Mouse (Mus musculus): ENCODE measurements at regions not wholly inside any gene's neighbourhood (a gene's known extent, or its start where the extent isn't known, plus 50 kb on each side); places are given as distances from the start of the nearest gene placed in this dataset.
"Not testable (repeated sequence)": the region's sequence is repeated elsewhere in the genome, so short reads cannot be mapped to it uniquely, and the experiment has no call there.

DNA sequence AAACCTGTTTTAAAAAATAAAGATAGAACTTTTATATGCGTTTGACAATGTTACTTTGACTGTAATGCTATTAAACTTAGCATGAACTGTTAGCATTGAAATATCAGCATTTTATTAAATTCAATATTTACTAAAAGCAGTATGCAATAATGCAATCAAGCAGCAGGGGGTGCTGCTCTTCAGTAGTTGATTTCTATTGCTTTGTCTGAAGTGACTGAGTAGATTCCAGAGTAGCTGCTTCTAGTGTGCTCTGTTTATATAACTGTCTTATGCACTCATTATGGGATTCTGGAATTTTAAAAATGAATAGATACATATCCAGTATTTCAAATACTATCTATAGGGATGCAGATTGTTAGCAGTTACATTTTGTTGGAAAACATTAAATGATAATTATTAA is 146.2 kb downstream of the Gm28710 start:
- DNase-seq, result peak; percentile 12
- intact Hi-C loops (cut with DNase I; ENCODE audit: low total_unique reads), result loop anchor here (5.0 kb wide), 1 partner anchor 824 kb away; no protein-coding TSS in a partner anchor

GRCm38 (mm10) chr5:16947430-16947829 is 155.8 kb downstream of the Gm28710 start:
- intact Hi-C loops (cut with DNase I; ENCODE audit: low total_unique reads), result no loop called here
- no peak for DNase-seq

DNA sequence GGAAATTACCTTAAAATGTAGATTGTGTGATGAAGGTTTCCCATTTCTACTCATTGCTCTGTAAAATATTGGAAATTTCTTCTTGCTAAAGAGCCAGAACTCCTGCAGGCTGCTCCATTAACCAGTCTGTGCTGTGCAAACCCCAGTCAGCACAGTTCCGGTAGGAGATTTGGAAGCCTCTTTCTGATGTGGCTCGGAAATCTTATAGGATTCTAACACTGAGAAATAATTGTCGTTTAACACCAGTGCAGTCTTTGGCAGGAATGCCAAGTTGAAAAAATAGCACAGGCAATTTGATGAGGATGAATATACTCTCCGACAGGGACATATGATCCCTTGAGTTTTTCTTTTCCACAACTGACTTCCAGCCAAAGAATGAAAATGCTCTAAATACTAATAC is 176.1 kb downstream of the Gm28710 start:
- DNase-seq, result no peak
- intact Hi-C loops (cut with DNase I; ENCODE audit: low total_unique reads), result no loop called here

DNA sequence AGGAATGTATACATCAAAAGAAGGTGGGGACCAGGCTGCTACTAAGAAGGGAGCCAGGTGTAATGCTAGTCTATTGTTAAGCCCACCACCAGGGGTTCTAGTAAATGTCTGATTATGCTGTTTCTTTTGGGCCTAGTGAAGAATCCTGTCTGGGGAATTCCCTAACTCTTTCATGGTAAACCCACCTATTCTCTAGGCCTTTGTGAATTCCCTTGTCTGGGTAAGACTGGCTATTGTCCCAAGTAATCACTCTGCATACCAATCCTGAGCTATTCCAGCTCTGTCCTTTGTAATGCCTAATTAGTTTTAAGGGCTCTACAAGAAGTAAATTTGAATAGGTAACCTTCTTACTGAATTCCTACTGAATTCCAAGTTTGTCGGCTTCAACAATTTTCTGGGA is 177.2 kb downstream of the Gm28710 start:
- DNase-seq; intact Hi-C loops (cut with DNase I; ENCODE audit: low total_unique reads): not testable (repeated sequence)

DNA sequence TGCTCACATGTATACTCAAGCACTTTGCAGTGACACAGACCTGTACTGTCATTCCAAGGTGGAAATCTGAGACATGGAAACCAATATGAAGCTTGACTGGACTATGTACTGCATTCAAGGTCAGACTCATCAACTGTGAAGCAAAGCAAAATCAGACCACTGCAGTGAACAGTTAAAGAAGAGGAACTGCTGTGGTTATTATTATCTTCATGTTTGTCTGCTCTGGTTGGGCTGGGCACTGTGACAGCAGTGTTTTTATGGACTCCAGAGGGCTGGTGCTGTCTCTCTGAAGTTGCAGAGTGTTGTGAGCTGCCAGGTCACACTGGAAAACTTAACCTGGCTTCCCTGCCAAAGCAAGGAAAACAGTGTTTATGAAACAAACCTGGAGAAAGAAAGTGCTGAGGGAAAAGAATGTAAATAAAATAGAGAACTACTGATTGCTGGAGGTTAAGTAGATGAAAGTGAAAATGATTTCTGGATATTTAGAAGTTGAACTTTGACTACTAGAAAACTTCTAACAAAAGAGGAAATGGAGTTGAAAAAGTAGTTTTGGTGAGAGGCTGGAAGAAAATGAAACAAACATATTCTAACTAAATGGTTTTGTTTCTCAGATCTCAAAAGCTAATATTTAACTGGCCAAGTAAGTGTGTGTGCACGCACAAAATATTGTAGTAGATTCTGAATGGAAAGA is 181.7 kb downstream of the Gm28710 start:
- intact Hi-C loops (cut with DNase I; ENCODE audit: low total_unique reads), result no loop called here
- DNase-seq, result peak; percentile 25

DNA sequence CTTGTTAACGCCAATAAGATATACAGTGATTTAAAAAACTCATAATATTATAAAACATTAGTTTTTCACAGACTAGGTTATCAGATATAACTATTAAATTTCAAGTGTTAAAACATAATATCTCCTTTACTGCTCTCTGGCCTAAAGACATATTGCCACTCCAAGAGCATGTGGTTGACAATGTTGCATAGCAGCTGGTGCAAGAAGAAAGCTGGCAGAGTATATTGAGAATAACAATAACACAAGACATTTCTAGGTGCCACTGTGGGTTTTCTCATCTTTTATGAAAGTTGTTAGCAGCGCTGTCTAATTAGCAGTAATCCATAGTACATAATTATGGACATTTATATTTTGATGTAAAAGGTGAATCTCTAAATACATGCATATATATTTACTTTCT is 184.4 kb downstream of the Gm28710 start:
- intact Hi-C loops (cut with DNase I; ENCODE audit: low total_unique reads), result no loop called here
- DNase-seq, result no peak

GRCm38 (mm10) chr5:16984877-16985276 is 193.3 kb downstream of the Gm28710 start:
- DNase-seq, result no peak
- intact Hi-C loops (cut with DNase I; ENCODE audit: low total_unique reads), result no loop called here

DNA sequence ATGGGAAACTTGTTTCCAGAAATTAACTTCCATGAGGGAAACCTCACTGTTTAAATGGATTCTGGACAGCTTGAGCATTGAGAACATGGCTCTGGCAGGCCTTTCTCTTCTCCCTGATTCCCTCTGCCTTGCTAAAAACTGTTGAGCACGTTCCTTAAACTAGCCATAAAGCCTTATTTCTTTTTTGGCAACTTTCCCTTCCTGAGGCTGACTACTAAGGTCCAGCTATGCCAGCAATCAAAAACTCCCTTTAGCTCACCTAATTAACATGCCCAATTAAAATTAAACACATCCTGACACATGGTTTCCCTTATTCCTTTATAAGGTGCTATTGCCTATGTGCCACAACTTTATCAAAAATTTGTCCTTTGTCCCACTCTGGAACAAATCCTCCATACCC is 199.9 kb downstream of the Gm28710 start:
- no peak for DNase-seq
- intact Hi-C loops (cut with DNase I; ENCODE audit: low total_unique reads), result no loop called here

GRCm38 (mm10) chr5:16999183-16999582 is 207.6 kb downstream of the Gm28710 start:
- DNase-seq, result no peak
- intact Hi-C loops (cut with DNase I; ENCODE audit: low total_unique reads), result no loop called here

DNA sequence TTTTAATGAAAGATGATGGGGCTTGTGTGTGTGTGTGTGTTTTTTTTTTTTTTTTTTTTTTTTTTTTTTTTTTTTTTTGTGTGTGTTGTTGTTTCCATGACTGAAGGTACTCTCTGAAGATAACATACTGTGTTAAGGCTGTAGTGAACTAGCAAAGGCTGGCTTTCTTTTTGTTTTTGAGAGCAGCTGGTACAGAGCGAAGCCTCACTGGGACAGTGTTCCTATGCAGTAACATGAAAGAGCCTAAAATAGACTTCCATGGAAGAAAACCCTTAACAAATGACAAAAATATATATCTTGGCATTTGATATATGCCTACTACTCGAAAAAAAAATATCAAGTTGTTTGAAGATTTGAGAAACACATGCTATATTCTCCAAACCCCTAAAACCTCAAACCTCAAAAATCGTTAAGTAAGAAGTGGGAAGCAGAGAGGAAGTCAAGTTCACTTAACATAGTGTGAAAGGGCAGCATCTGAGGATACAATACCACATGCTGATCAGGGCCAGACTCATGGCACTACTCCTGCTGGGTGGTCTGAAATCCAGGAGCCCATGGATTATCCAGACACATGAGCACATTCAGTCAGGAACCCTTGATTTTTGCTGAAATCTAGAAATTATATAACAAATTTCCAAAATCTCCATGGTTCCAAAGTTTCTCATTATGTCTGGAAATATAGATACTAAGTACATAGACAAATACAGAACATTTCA is 215.4 kb downstream of the Gm28710 start:
- intact Hi-C loops (cut with DNase I; ENCODE audit: low total_unique reads), result no loop called here
- no peak for DNase-seq

DNA sequence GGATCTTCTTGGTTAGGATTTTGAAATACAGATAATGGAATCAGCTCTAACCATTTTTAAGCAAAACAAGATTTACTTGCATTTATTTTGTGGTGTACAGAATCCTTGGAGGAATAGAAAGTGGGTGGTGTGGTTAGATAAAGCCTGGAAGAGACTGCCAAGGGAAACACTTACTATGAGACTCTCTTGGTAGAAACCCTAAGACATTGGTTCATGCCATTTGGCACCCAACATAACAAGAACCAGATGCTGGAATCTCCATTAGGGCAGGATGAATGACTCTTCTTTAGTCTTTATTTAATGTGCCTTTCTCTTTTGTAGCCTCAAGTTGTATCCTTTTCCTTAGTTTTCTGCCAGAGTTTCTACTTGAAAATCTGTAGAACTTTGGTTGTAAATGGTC is 230.0 kb downstream of the Gm28710 start:
- intact Hi-C loops (cut with DNase I; ENCODE audit: low total_unique reads), result no loop called here
- no peak for DNase-seq

GRCm38 (mm10) chr5:17053935-17054334 is 262.3 kb downstream of the Gm28710 start:
- intact Hi-C loops (cut with DNase I; ENCODE audit: low total_unique reads), result no loop called here
- DNase-seq, result no peak

DNA sequence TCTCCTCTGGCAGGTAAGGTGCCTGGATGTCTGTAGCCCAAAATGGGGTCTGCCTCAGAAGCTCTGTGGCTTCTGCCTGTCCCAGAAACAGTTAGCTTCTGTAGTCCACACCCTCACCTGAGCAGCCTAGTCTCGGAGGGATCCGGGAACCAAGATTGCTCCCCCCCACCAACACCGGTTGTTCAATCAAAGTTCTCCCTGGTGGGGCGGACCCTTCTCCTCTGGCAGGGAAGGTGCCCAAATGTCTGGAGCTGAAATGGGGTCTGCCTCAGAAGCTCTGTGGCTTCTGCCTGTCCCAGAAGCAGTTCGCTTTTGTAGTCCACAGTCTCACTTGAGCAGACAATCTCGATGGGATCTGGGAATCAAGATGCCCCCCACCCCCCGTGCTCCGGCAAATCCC is 273.0 kb downstream of the Gm28710 start:
- intact Hi-C loops (cut with DNase I; ENCODE audit: low total_unique reads), result no loop called here
- no peak for DNase-seq

- DNase-seq, result no peak
- intact Hi-C loops (cut with DNase I; ENCODE audit: low total_unique reads), result no loop called here
These were observed 288.8 kb downstream of the Gm28710 start for GRCm38 (mm10) chr5:17080405-17080804.

GRCm38 (mm10) chr5:17111556-17111955 is 261.4 kb upstream of the Speer4f2 start:
- DNase-seq, result no peak
- intact Hi-C loops (cut with DNase I; ENCODE audit: low total_unique reads), result no loop called here

GRCm38 (mm10) chr5:17112026-17112425 is 261.0 kb upstream of the Speer4f2 start:
- DNase-seq, result no peak
- intact Hi-C loops (cut with DNase I; ENCODE audit: low total_unique reads), result no loop called here

DNA sequence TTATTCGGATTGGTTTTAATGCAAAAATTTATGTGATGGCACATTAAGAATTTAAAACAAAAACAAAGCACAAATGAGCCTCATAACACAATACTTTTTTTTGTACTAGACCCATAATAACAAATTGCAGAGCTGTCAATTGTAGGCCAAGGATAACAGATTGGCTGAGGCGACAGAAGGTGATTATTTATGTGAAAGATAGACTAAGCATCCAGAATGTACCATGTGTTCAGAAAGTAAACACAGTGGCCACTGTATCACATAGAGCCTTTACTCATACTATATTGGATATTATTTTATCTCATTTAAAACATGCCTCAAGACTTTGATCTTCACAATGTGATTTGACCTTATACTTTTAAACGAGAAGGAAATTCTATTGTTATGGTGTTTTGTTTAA is 257.9 kb upstream of the Speer4f2 start:
- no peak for DNase-seq
- intact Hi-C loops (cut with DNase I; ENCODE audit: low total_unique reads), result no loop called here

- peak; percentile 22 for DNase-seq
- intact Hi-C loops (cut with DNase I; ENCODE audit: low total_unique reads), result no loop called here
These were observed 256.9 kb upstream of the Speer4f2 start for GRCm38 (mm10) chr5:17116072-17116471.

DNA sequence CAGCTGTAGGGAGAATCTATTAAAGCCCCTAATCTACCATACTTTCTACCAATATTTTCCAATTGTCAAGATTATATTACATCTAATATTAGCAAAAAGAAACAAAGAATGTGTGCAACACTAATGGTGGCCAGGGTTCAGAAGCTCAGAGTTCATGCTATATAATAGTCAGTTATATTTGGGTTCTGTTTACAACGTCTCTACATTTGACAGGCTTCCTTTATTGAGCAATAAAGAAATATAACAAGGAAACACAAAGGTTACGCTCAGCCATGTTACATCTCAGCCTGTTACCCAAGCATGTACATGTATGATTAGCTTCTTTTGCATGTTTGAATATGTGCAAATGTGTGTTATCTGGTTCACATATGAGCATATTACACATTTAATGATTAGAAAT is 247.7 kb upstream of the Speer4f2 start:
- intact Hi-C loops (cut with DNase I; ENCODE audit: low total_unique reads), result no loop called here
- no peak for DNase-seq

- no peak for DNase-seq
- intact Hi-C loops (cut with DNase I; ENCODE audit: low total_unique reads), result no loop called here
These were observed 245.5 kb upstream of the Speer4f2 start for GRCm38 (mm10) chr5:17127501-17127900.

GRCm38 (mm10) chr5:17135489-17135888 is 237.5 kb upstream of the Speer4f2 start:
- DNase-seq, result no peak
- intact Hi-C loops (cut with DNase I; ENCODE audit: low total_unique reads), result no loop called here

Data from gastrocnemius, postnatal 14 days (tissue).